Mouse (Mus musculus) lung, embryonic 15.5 days (tissue): Measurements from ENCODE around the gene Map1b. TPM values are rescaled to one million over a fixed set of nuclear protein-coding genes. Genes with fewer than 3 reads are reported as not detected.

ENCODE experiments used
- polyA plus RNA-seq: library from polyadenylated mRNA; unstranded; fragments of >200 nt; fragmentation: Nextera tagmentation; extraction: Ambion mirVana; gene quantifications from 2 replicates; pipeline ENCODE4 v1.2.1, GENCODE M21; 2015

The Map1b gene
- polyA plus RNA-seq, 1 experiment from 2014 or later = 76.4 TPM

Other genes starting within 250 kb of the Map1b start
- gene Ptcd2, start 171.8 kb downstream of the Map1b start, polyA plus RNA-seq = 45.3 and 45.4 TPM in 2 replicates
- gene Mrps27, start 171.8 kb downstream of the Map1b start, polyA plus RNA-seq = 62.2 and 62.3 TPM in 2 replicates